Mouse (Mus musculus): Measurements from ENCODE around the gene Gm11213. TPM values are rescaled to one million over a fixed set of nuclear protein-coding genes. Genes with fewer than 3 reads are reported as not detected.

Gene Gm11213
- total and polyA plus RNA-seq, 2 experiments from 2014 or later = not detected

GRCm38 (mm10) chr4:63550908-63551307, 54.2 kb downstream of the Gm11213 start:
- ATAC-seq = no peak
- Histone ChIP-seq H3K36me3 (ENCODE audit: insufficient read depth, low read length) (peaks cover 40% of the 10 kb centered on the region), H3K9me3 (ENCODE audit: low read length) (no peaks in the 10 kb centered on the region), H3K4me1 (ENCODE audit: insufficient read depth, low read length) (peaks cover 3% of the 10 kb centered on the region), H3K9ac (replicated peaks; ENCODE audit: low read length) (no peak overlapping the region), H3K27ac (no peak overlapping the region), H3K4me3 (ENCODE audit: low read length) (no peak overlapping the region), H3K4me2 (ENCODE audit: low read depth, low read length) (no peak overlapping the region), H3K27me3 (ENCODE audit: insufficient read depth, low read length) (no peaks in the 10 kb centered on the region)
- WGBS = 97% methylated on average over 3 of the region's 3 CpGs
- TF ChIP-seq CTCF (IDR thresholded peaks at IDR 0.05; ENCODE audit: low read depth) = no peak
- DNase-seq (ENCODE audit: low spot score) = no peak

DNA sequence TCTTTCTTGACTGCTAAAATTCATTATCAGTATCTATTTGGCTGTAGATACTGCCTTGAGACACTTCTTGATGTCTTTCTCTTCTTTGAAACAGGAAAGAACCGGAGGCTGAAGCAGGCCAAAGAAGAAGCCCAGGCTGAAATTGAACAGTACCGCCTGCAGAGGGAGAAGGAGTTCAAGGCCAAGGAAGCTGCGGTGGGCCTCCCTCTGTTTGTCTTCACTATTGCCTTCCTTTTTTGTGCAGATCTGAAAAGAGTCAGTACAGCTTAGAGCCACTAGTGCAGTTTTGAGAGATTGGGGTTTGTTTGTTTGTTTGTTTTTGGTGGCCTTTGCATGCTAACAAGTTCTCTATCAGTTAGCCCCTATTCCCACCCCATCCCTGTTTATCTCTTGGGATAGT, 56.6 kb downstream of the Gm11213 start:
- WGBS = 78% methylated on average over 3 of the region's 3 CpGs
- peaks cover 40% of the 10 kb centered on the region for H3K36me3 ChIP-seq (ENCODE audit: insufficient read depth, low read length)

GRCm38 (mm10) chr4:63547799-63548198, 57.3 kb downstream of the Gm11213 start:
- WGBS = 50% methylated on average over 1 of the region's 1 CpGs
- ATAC-seq (no peak), DNase-seq (ENCODE audit: low spot score) (no peak)
- Histone ChIP-seq H3K4me2 (ENCODE audit: low read depth, low read length) (no peak overlapping the region), H3K27me3 (ENCODE audit: insufficient read depth, low read length) (no peaks in the 10 kb centered on the region), H3K9me3 (ENCODE audit: low read length) (no peaks in the 10 kb centered on the region), H3K4me1 (ENCODE audit: insufficient read depth, low read length) (peaks cover 7% of the 10 kb centered on the region), H3K36me3 (ENCODE audit: insufficient read depth, low read length) (peaks cover 36% of the 10 kb centered on the region), H3K9ac (replicated peaks; ENCODE audit: low read length) (no peak overlapping the region), H3K27ac (no peak overlapping the region), H3K4me3 (ENCODE audit: low read length) (no peak overlapping the region)
- TF ChIP-seq CTCF (IDR thresholded peaks at IDR 0.05; ENCODE audit: low read depth) = no peak

More for the DNA sequence above, 56.6 kb downstream of the Gm11213 start:
- ATAC-seq (no peak), DNase-seq (ENCODE audit: low spot score) (no peak)
- H3K4me1 ChIP-seq (ENCODE audit: insufficient read depth, low read length) = peaks cover 7% of the 10 kb centered on the region
- H3K4me3 ChIP-seq (ENCODE audit: low read length) = no peak overlapping the region
- no peak overlapping the region for H3K4me2 ChIP-seq (ENCODE audit: low read depth, low read length)
- H3K9ac ChIP-seq (replicated peaks; ENCODE audit: low read length) = no peak overlapping the region
- TF ChIP-seq CTCF (IDR thresholded peaks at IDR 0.05; ENCODE audit: low read depth) = peak; percentile 46
- no peaks in the 10 kb centered on the region for H3K27me3 ChIP-seq (ENCODE audit: insufficient read depth, low read length)
- no peaks in the 10 kb centered on the region for H3K9me3 ChIP-seq (ENCODE audit: low read length)
- no peak overlapping the region for H3K27ac ChIP-seq

Other genes starting within 250 kb of the Gm11213 start
- gene Orm3, start 249.1 kb downstream of the Gm11213 start, total RNA-seq (2014; rRNA removed) = not detected in 2 replicates
- not detected in 2 replicates for gene Orm3, start 249.1 kb downstream of the Gm11213 start, polyA plus RNA-seq (2015; fragmentation: Nextera tagmentation; extraction: Ambion mirVana)
- gene Orm2, start 242.8 kb downstream of the Gm11213 start, total RNA-seq (2014; rRNA removed) = not detected in 2 replicates
- gene Orm2, start 242.8 kb downstream of the Gm11213 start, polyA plus RNA-seq (2015; fragmentation: Nextera tagmentation; extraction: Ambion mirVana) = not detected in 2 replicates
- 7.2 and 8.1 TPM in 2 replicates for gene Akna, start 201.9 kb downstream of the Gm11213 start, total RNA-seq (2014; rRNA removed)
- 2.7 and 3.2 TPM in 2 replicates for gene Akna, start 201.9 kb downstream of the Gm11213 start, polyA plus RNA-seq (2015; fragmentation: Nextera tagmentation; extraction: Ambion mirVana)
- 26.4 and 34.6 TPM in 2 replicates for gene Whrn, start 109.3 kb downstream of the Gm11213 start, total RNA-seq (2014; rRNA removed)
- gene Whrn, start 109.3 kb downstream of the Gm11213 start, polyA plus RNA-seq (2015; fragmentation: Nextera tagmentation; extraction: Ambion mirVana) = 4.7 TPM in 2 replicates
- gene Atp6v1g1, start 60.5 kb downstream of the Gm11213 start, total RNA-seq (2014; rRNA removed) = 125 and 136 TPM in 2 replicates
- gene Atp6v1g1, start 60.5 kb downstream of the Gm11213 start, polyA plus RNA-seq (2015; fragmentation: Nextera tagmentation; extraction: Ambion mirVana) = 357 and 367 TPM in 2 replicates
- 3.2 and 7.9 TPM in 2 replicates for gene Tmem268, start 46.5 kb downstream of the Gm11213 start, total RNA-seq (2014; rRNA removed)
- 3.9 and 4.1 TPM in 2 replicates for gene Tmem268, start 46.5 kb downstream of the Gm11213 start, polyA plus RNA-seq (2015; fragmentation: Nextera tagmentation; extraction: Ambion mirVana)
- gene Tex48, start 17.2 kb upstream of the Gm11213 start, total RNA-seq (2014; rRNA removed) = not detected in 2 replicates
- not detected in 2 replicates for gene Tex48, start 17.2 kb upstream of the Gm11213 start, polyA plus RNA-seq (2015; fragmentation: Nextera tagmentation; extraction: Ambion mirVana)
- not detected in 2 replicates for gene Gm11214, start 58.1 kb upstream of the Gm11213 start, total RNA-seq (2014; rRNA removed)
- not detected in 2 replicates for gene Gm11214, start 58.1 kb upstream of the Gm11213 start, polyA plus RNA-seq (2015; fragmentation: Nextera tagmentation; extraction: Ambion mirVana)
- gene Tnfsf15, start 139.9 kb upstream of the Gm11213 start, total RNA-seq (2014; rRNA removed) = 0.26 TPM in 1 of 2 replicates, not detected in the other
- gene Tnfsf15, start 139.9 kb upstream of the Gm11213 start, polyA plus RNA-seq (2015; fragmentation: Nextera tagmentation; extraction: Ambion mirVana) = 0.04 TPM in 1 of 2 replicates, not detected in the other